Mouse (Mus musculus) gastrocnemius, postnatal 4 days (tissue): ENCODE results near the gene Trim39. TPM values are rescaled to one million over a fixed set of nuclear protein-coding genes. Genes with fewer than 3 reads are reported as not detected.

ENCODE experiments used
- DNase-seq, 2 experiments: peaks; one replicate each; pipeline ENCODE4 v3.0.0; 2021 to 2022; ENCODE audit warnings: low spot score in 2 of 2, mixed read lengths in 2 of 2
- long read RNA-seq, 2 experiments: library from polyadenylated mRNA; stranded (forward); transcript quantifications; one replicate each; pipeline ENCODE4 v2.0.0; 2021
- total RNA-seq, 2 experiments: library from RNA; stranded (reverse); gene quantifications; 2 replicates each; pipeline ENCODE4 v1.2.3; 2021

The Trim39 gene
- 1 to 10 TPM; 6.2 to 9.9 TPM for total RNA-seq
- long read RNA-seq, experiment 1, partial matches to known transcripts: 3 of 7 reads
- long read RNA-seq, experiment 1, other reads (novel, unspliced or antisense): 2 of 7 reads
- long read RNA-seq, experiment 2, partial matches to known transcripts: 1 of 7 reads
- long read RNA-seq, experiment 2, other reads (novel, unspliced or antisense): 1 of 7 reads

GRCm38 (mm10) chr17:36271586-36272256 is at the start of gene Trim39:
TSS of gene Trim39 (minus strand) at chr17:36272247.
- peak in 1 of 2 experiments; percentile 11 for DNase-seq

DNA sequence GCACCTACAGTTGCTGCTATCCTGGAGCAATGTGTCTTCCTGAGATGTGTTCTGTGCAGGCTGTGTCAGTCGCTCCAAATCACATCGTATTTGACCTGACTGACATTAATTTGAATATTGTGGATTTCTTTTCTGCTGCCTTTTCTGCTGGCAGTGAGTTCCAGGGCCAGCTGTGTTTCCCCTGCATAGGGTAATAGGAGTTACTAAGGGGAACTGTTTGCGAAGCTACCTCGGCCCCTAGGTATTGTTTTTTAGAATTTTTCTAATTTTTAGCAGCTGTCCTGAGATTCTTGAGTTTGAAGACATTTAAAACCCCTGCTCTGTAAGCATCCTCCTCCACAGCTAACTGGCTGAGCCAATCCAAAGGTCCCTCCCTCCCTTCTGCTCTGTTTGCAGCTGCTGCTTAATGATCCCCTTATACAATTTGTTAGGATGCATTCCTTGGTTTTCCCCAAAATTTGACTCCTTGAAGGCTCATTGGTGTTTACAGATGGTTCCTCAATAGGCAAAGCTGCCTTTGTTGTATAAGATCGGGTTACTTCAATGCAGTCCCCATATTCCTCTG is 43.7 kb upstream of the Trim39 start:
- no peak for DNase-seq

DNA sequence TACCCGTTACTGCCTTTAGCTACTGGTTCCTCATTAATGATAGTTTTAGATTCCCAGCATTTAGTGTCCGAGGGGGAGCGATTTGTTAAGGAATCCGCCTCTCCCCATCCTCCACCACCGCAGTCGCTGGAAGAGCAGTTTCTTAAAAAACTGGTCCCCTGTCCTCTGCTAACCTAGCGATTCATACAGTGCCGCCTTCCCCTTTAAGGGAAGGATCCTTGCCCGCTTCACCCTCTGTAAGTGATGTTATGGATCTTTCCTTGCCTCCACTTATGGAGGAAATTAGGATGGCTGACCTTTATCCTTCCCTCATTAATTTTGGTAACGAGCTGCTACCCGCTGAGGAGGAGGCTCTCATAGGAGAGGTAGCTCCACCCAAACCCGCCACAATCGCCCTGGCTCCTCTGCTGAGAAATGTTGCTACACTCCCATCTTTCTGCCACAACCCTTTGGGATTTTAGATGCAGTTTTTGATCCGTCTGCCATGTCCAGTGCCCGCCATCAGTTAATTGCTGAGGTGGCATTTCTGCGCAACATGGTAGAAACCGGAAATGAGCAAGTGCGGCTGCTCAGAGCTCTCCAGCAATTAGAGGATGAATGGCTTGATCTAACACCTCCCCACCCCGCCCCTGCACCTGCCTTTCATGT is 43.1 kb upstream of the Trim39 start:
- DNase-seq: peak in 1 of 2 experiments; percentile 13

- no peak for DNase-seq
Measured at GRCm38 (mm10) chr17:36314511-36314910, 42.5 kb upstream of the Trim39 start.

DNA sequence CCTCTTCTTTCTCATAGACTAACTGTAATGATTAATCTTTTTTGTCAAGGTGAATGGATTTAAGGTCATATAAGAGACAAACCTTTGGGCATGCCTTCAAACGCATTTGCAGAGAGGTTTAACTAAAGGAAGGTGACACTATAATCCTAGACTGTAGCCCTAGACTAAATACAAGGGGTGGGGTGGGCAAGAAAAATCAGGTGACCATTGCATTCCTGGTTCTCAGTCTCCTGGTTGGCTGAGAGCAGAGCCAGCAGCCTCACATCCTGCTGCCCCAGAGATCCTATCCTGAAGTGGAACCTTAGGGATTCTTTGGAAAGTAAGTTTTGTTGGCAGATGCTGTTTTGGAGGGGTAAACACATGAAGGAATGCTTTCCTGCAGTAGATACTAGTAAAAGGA is 37.2 kb upstream of the Trim39 start:
- no peak for DNase-seq

DNA sequence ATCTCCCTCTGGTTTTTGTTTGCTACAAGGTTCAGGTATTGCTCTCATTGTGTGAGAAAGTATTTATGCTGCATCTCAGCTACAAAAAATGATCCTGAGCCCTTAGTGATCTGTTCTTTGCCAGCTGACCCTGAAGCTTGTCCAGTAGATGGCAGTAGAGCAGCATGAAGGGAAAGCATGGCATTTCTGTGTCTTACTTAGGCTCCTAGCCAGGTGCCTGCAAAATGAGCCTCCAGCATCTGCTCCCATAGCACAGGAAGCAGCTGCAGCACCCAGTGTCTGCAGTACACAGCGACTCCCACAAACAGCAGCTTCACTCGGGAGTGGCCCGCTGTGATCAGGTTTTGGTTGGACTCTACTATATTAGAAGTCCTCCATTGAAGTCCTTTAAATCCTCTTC is 36.8 kb upstream of the Trim39 start:
- peak; percentile 23 to 69 for DNase-seq

DNA sequence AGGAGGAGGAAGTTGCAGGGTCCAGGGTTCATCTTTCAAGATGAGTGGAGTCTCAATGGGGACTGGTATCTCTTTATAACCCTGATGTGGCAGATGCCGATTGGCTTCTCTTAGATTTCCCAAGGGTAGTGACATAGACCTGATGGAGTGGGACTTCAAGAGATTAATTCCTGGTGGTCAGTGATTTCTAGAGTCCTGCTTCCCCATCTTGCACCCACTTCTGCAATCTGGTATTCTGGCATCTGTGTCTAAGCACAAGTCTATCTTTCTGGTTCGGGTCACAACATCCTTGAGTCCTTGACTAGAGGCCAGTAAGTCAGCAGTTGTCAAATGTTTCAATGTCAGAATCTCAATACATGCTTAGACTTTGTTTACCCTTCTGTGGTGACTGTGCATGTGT is 14.3 kb upstream of the Trim39 start, which contains the start of gene H2-M10.2:
TSS of gene H2-M10.2 (minus strand) at position 101 of the 400 bp plus-strand sequence.
- DNase-seq: no peak

DNA sequence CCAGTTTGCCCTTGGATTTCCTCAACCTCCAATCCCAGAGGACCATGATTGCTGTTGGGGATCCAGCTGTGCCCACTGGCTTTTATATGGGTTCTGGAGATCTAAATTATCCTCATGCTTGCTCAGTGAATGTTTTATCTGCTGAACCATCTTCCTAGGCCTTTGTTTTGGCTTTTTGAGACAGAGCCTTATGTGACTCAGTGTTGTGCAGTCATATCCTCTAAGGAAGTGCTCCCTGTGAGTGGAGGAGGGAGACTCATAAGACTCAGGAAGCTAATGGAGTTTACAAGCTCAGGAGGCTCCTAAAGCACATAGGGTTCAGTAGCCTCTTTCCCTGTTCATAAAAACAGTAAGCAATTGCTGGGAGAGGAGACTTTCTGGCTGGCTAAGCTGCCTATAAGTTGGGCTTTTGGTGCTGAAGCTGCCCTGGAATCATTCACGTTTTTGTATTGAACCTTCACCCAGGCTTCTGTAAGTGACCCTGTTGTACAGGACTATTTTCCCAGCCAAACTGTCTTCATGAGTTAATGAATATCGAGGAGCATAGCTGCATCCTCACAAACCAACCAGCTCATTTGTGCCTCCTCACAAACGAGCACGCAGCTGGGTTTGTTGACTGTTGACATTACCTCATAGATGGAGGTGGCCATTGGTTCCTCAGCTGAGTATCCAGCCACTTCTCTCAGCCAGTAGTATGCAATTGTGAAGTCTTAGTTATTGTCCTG is 9.6 kb upstream of the Trim39 start:
- no peak for DNase-seq

DNA sequence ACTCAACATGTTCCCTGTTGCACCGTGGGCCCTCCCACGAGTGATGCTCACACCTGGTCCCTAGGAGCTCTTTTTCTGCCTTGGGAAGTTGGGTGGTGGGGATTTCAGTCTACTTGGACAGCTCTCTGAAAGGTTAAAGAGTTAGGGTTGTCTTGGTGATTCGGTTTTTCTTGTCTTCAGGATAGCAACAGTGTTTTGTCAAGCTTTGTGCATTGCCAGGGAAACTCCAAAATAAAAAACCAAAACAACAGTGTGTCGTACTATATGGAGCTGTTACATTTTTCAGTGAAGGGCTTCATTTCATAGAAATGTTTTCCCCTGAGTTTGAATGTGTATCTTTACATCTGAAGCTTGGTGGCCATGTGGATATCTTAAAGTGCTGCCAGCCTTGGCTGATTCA is 2.7 kb upstream of the Trim39 start:
- DNase-seq: no peak

- no peak for DNase-seq
Measured at GRCm38 (mm10) chr17:36273796-36274195, 1.7 kb upstream of the Trim39 start.

DNA sequence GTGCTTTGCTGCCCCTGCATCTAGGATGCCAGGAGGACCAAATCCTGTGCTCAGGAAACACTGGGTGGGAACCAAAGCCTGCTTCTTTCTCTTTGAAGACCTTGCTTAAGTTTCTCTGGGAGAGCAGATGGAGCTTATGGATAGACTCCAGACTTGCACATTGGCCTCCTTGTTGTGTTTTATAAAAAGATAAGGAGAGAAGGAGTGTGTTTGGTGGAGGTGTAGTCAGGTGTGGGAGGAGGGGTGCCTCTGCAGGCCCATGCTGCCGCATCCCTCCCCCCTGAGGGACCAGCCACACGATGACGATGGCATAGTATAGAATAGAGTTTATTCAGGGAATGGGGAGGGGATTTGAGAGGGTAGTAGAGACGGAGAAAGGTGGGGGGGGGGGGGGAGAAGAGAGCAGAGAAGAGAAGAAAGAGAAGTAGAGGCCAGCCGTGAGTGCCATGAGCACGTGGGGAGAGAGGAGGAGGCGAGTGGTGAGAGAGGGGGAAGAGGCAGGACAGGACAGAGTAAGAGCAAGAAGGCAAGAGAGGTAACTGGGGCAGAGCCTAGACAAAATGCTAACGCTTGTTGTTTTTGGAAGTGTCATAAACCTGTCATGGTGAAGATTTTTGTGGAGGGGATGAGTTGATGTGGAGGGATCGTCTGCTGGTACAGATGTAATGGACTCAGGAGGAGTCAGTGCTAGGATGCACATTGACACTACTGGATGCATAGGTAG is 758 bp upstream of the Trim39 start:
- DNase-seq: no peak

DNA sequence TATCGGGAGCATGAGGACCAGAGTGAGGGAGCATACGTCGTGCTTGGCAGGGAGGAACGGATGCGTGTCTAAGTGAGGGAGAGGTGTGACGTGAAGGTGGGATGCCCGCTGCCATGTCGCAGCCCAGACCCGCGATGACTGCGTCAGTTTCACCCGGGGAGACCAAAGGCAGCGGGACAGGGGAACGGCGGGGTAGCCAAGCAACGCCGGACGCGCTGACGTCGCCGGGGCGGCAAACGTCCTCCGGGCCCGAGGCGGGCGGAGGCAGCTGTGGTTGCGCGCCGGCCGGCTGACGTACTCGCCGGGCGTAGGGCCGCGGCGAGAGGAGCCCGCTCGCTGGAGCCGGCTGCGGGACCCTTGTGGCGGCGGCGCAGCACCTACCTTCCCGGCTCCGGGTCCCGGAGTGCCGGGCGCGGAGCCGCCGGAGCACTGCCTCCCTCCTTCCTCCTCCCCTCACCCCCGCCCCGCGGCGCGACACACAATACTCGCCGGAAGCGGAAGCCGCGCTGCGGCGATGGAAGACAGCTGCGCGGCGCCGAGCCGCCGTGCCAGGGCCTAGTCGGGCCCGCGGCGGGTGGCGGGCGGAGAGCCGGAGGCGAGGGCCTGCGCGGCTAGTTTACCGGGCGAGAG is 976 bp downstream of the Trim39 start:
- DNase-seq: peak; percentile 82 to 90

DNA sequence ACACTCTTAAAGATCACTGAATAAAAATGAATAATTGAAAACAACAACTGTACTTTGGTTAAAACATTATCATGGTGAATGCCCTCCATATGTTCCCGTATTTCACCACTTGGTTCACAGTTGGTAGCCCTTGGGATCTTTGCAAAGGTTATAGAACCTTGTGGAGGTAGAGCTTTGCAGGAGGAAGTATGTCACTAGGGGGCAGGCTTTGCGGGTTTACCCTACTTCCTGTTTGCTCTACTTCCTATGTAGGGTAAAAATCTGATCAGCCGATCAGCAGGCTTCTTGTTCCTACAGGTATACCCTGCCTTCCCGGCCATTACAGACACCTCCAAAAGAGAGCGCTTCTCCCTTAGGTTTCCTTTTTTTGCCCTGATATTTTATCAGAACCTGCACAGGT is 6.2 kb downstream of the Trim39 start:
- no peak for DNase-seq

- no peak for DNase-seq
Measured at GRCm38 (mm10) chr17:36264273-36264925, 7.6 kb downstream of the Trim39 start.

DNA sequence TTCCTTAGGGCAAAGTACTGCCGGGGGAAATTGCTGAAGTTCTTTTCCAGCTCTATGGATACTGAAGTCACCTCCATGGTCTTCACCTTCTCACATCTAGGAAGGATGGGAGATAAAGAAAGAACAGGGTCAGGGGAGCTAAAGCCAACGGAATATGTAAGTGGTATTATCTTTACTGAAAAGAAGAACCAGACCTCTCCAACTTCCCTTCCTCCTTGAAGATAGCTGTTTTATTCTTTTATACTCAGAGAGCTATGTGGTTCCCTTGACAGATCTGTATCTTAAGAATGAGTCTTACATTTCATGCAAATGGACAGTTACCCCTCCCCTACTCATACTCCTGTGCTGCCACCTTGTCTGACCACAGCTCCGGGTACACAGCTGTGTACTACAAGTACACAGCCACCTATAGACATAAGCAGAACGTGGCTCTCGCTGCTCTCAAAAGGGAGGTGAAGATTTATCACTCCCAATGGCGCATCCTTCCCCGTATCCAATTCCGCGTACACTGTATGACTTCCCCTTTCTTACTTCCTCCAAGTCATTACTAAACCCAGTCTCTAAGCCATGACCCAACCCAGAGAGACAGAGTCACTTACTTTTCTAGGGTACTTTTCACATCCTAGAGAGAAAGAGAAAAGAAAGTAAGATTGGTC is 10.4 kb downstream of the Trim39 start:
- no peak for DNase-seq

DNA sequence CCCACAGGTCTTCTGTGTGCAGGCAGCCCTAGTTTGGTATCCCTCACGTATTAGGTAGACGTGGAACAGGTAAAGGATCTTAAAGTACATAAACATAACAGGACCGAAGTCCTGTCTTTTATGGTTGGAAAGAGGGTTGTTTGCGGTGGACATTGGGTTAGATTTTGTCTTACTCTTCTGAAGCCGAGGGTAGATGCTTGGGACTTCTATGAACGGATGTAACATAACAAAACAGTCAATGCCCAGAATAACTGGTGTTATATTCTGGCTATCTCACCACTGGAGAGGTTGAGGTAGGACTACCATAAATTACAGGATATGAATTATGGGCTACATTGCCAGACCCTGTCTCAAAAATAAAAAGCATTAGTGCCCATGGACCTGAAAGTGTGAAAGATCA is 14.1 kb downstream of the Trim39 start, which contains the start of gene Rpp21:
TSS of gene Rpp21 (minus strand) at position 101 of the 400 bp plus-strand sequence.
- DNase-seq: no peak

DNA sequence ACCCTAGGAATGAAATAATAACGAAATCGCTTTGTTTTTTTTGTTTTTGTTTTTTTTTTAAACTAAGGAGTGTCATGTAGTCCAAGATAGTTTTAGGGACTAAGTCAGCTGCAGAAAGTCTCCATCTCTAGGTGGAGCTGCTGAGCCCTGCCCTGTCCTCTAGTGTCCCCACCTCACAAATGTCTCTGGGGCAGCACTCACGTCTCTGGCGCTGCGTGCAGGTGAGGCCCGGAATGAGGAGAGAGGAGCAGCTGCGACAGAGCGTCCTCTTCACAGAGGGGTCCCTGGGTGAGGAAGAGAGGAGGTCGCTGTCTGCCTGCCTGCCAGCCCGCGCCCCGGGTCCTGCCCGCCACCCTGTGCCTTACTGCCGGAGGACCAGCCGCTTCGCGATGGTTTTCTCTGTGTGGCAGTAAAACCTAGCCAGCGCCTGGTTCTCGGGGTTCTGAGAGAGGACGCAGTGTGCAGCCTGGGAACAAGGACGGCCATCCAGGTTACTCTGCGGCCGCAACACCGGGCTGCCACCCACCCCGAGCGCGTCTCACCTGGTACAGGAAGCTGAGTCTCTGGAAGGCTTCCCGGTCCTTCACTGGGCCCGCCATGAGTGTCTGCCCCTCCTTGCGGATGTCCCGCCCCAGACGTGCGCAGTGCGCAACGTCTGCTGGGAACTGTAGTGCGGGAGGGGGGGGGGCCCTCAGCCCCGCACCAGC is 14.7 kb downstream of the Trim39 start:
- DNase-seq: peak; percentile 49 to 76

GRCm38 (mm10) chr17:36253087-36253600 is 18.9 kb downstream of the Trim39 start:
- DNase-seq: no peak
